Mouse (Mus musculus): ENCODE data around the gene Rpl18.

Rpl18 gene

DNA sequence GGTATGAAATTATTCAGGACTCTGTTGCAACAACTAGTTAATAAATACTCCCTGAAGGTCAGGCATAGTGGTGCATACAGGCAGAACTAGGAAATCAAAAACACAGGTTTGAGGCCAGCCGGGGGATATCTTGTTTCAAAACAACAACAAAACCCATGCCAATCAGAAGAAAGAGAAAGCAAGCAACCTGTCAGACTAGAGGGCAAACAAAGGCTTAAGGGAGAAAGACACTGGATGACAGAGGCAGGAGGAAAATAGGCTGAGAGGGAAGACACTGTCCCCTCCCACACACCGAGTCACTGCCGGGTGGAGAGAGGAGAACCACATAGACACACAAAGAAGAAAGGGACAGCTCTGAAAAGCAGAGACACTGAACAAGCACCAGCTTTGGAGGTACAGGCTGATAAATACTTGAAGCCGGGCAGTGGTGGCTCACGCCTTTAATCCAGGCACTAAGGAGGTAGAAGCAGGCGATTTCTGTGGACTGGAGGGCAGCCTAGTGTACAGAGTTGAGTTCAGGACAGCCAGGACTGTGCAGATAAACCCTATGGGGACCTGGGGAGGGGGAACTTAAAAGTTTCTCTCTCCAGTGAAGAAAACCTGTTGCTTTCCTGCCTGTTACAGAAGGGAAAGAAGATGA is 1.3 kb upstream of the Rpl18 start:
- no peak for DNase-seq (ENCODE audit: low spot score)

DNA sequence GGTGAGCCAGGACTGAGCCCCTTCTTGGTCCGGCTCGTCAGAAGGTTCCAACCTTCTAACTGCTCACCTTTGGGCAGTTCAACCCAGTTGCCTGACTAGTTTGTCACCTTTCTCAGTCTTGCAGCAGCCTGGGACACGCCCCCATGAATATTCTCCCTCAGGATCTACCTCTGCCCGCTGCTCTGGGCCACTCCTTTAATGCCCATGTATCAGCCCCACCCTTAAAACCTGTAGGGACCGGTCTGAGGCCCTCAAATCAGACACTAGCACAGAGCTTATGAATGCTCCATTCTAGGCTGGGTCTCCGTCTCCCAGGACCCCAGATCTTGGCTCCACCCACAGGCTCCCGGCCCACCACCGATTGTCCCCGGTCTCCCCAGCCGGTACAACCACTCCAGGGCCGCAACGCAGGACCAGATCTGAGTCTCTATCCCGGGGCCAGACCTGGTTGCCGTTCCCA is 597 bp upstream of the Rpl18 start:
- DNase-seq (ENCODE audit: low spot score) = no peak

DNA sequence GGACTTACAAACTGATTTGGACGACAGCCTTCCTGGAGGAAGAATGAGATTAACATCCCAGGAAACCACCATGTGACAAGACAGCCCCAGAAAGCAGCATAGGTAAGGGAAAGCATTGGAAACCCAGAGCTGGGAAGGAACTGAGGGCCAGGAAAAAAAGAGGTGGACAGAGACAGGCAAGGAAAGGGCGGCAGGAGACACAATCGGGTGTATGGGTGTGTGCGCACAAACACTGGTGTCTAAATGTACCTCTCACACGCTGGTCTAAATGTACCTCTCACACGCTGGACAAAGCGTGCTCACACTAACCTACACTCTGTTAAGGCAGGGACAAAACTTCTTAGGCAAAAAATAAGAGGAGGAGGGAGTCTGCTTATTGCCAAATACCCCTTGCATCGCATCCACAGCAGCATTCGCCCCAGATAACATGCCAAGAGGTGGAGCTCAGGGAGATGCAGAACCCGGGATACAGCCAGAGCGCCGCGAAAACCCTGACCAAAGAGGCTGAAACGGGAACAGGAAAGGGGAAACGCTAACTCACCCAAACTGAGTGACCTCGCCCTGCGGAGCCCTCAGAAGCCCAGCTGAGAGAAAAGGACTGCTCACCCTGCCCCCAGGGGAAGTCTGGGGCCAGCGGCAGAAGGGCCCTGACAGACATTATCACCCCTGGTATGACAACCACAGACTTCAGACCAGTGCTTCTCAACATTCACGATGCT is 643 bp downstream of the Rpl18 start:
- DNase-seq (ENCODE audit: low spot score) = no peak

DNA sequence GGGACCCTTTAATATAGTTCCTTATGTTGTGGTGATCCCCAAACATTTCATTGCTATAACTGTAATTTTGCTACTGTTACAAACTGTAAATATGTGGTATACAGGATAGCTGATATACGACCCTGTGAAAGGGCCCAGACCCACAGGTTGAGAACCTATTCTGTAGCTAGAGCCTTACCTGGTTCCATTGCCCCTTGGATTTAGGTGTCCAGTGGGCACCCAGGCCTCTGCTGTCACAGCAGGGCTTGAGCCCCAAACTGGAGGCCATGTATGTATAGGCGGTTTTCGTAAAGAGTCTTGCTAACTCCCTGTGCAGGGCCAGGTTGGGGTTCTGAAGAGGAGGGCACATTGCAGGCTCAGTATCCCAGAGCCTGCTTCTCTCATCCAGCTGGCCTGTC is 1.2 kb downstream of the Rpl18 start:
- DNase-seq (ENCODE audit: low spot score) = no peak

DNA sequence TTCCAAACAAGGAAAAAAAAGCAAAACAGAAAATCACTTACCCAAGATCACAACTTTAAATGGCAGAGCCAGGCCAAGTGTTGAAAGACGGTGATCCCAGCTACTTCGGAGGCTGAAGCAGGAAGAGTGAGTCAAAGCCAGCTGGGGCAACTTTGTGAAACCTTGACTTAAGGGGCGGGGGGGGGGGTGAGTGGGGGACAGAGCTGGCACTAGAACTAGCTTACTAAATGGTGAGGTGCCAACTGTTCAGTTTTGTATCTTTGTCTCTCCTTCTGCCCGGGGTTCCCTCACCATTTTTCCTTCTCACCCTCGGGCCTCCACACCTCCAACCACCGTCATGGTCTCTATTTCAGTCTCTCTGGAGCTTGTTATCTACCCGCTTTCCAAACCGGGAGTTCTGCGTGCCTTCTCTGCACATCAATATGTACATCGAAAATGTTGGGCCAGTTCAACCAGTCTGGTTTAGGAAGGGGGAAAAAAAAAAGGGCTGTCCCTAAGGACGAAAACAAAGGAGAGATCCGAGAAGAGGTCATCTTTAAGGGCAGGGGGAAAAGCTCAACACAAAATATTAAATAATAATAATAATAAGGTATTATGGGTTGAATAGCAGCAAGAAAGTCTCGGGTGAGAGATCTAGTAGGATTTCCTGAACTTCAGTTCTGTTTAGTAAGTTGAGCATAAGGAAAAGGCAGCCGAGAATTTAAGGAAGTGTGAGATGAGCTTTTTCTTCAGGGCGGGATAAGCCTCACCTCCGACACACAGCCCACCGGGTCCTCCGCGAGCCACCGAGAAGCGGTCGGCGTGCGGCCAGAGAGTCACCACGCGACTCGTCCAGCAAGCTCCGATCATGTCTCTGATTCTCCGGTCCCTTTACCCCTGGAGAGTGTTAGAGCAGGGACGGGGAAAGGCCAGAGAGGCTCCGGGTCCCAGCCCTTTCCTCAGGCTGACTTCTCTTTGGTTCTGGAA is 2.0 kb downstream of the Rpl18 start:
- no peak for DNase-seq (ENCODE audit: low spot score)

DNA sequence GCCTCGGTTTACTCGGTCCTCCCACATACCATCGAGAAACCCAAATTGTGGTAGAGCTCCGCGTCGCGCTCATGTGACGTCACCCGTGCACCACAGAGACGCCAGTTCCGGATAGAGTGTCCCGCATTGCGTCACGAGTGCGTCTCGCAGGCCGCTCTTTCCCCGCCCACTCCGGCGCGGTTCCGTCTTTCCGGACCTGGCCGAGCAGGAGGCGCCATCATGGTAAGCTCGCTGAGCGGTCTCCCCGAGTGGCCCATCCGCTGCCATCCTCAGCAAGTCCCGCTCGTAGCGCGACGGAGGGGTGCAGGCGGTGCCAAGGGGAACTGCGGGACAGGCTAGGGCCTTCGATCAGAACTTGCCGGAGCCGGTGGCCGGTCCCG is 2.7 kb downstream of the Rpl18 start, which contains the start of gene Sphk2:
Gene Sphk2, minus strand, starts transcription at position 85 of the 380 bp plus-strand sequence.
- peak; percentile 97 for DNase-seq (ENCODE audit: low spot score)

DNA sequence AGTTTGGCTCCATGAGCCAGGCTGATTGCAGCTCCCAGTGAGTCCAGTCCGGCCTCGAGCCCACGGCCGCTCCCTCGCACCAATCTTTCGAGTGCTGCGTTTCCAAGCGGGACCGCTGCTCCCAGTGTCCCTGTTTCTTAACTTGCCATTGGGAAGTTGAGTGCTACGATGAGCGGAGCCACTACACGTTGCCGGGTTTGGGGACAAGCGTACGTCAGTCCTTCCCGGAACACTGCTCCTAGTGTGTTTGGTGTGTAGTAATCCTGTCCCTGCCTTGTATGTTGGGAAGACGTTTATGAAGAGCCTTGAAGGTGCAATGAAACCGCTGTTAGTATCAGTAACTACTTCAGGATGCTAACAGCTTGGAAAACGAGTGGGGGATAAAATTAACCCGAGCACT is 3.1 kb downstream of the Rpl18 start:
- DNase-seq (ENCODE audit: low spot score) = peak; percentile 9

DNA sequence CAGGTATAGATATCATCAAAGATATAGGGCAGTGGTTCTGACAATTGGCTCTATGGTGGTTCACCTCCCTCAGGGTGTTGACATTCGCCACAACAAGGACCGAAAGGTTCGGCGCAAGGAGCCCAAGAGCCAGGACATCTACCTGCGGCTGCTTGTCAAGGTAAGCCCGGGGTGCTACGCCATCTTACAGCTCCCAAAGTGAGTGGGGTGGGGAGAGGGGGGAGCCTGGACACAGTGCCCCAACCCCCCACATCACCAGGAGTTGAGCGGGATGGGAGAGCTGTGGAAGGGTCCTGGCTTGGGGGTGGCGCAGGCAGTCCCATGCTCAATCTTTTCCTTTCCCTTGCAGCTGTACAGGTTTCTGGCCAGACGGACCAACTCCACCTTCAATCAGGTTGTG is 3.9 kb downstream of the Rpl18 start:
- no peak for DNase-seq (ENCODE audit: low spot score)

DNA sequence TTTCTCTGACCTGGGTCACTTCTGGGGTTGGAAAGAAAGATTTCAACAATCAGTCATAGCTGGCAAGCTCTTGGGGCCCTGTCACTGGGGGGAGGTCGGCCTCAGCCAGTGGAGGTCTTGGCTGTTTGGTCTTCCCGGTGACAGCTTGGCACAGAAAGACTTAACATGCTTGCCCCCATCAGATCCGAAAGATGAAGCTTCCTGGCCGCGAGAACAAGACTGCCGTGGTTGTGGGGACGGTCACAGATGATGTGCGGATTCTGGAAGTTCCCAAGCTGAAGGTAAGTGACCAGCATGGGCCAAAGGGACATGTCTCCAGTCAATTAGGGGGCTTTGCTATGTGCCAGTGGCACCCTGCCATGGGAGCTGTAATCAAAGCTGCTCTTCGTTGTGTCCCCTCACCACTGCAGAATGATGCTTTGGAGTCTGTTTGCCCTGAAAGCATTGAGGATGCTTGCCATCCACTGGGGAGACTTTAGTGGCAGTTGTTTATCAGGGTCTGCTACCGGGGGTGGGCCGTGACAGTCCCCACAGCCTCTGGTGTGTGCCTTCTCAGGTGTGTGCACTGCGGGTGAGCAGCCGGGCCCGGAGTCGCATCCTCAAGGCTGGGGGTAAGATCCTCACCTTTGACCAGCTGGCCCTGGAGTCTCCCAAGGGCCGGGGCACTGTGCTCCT is 4.6 kb downstream of the Rpl18 start:
- DNase-seq (ENCODE audit: low spot score) = no peak

DNA sequence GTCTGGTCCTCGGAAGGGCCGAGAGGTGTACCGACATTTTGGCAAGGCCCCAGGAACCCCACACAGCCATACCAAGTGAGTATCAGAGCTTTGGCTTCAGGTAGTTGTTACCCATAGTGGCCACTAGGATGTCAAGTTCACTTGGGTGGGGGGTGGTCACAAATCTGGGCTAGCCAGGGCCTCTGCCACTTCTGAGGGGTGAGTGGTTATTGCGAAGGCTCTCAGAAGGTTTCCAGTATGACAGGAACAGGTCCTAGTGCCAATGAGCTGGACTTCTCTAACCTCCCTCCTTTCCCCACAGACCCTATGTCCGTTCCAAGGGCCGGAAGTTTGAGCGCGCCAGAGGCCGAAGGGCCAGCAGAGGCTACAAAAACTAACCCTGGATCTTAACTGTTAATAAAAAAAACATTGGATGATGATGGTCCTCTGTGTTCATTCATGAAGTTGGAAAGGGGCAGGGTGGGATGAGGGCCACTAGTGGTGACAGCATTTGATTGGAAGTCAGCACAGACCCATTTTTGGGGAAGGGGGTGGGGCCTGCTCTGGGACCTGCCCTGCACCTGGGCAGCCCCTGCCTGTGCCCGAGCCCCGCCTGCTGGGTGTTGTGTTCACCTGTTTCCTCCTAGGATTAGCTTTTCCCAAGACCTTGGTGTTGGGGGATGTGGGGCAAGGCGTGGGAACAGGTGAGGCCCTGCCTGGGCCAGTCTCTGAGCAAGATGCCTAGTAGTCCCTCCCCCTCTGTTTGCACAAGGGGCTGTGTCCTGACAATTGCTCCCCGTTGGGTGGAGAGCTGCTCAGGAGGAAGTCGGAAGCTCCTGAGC is 5.4 kb downstream of the Rpl18 start, which contains the start of gene Fam83e:
Gene Fam83e, plus strand, starts transcription at position 800 of the 821 bp plus-strand sequence.
- DNase-seq (ENCODE audit: low spot score) = peak; percentile 9

DNA sequence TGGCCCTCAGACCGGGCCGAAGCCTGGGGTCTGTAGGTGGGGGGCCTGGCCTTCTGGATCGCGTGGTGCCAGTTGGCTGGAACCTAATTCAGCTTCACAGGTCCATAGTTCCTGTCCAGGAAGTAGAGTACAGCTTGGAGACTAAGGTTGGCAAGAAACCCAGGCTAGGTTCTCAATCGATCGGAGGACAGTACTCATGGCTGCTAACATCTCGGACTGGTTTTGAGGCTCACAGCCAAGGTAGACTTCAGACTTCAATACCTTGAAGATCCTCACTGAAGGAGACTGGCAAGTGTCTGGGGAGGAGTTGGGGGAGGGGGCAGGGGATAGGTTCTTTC is 5.9 kb downstream of the Rpl18 start:
- no peak for DNase-seq (ENCODE audit: low spot score)

DNA sequence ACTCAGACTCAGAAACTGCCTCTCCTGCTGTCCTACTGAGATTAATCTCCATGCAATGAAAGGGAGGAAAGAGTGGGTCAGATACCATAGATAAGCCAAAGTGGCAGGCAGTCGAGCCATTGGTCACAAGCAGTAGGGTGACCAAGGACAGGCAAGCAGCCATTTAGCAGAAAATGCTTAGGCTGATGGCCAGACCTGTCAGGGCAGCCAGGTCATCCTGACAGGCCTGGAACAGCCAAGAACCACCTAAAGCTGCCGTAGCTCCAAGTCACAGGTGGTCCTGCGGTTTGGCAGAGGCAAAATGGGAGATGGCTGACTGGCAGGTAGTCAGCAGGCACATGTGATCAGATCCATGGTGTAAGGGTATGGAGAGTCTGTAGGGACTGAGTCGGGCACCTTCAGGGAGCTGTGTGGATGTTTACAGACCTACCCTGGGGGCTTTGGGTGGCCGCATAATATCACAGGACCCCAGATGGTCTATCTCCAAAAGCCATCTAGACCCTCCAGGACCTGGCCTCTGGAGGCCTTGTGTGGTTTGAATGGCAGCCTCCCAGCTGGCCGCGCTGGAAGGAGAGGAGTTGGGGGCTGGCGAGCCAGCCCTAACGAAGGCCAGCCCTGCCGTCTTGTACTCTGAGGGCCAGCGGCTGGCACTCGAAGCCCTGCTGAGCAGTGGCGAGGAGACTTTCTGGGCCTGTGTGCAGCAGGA is 6.5 kb downstream of the Rpl18 start:
- DNase-seq (ENCODE audit: low spot score) = no peak

DNA sequence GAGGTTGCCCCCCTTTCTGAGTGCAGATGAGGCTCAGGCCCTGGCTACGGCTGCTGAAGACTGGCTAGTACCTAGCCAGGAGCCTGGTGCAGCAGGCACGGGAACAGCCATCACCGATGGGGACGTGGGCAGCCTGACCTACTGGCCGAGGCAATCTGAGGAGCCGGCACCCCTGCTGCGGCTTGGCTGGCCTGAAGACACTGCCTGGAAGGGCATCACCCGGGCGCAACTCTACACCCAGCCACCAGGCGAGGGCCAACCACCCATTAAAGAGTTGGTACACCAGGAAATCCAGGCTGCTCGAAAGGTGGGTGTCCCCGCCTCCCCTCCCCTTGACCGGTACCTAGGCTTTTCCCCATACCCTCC is 7.1 kb downstream of the Rpl18 start:
- DNase-seq (ENCODE audit: low spot score) = no peak

DNA sequence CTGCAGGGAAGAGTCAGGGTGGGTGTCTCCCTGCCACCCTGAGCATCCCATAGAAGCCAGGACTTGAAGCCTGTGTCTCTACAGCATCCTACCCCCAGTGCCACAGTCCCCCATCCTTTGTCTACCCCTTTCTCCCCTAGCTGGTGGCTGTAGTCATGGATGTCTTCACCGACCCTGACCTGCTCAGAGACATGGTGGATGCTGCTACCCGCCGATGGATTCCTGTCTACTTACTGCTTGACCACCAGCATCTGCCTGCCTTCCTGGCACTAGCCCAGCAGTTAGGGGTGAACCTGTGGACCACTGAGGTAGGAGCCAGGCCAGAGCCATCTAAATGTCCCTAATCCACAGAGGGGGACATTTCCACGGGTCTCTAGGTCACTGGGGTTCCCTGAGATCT is 8.0 kb downstream of the Rpl18 start:
- no peak for DNase-seq (ENCODE audit: low spot score)

DNA sequence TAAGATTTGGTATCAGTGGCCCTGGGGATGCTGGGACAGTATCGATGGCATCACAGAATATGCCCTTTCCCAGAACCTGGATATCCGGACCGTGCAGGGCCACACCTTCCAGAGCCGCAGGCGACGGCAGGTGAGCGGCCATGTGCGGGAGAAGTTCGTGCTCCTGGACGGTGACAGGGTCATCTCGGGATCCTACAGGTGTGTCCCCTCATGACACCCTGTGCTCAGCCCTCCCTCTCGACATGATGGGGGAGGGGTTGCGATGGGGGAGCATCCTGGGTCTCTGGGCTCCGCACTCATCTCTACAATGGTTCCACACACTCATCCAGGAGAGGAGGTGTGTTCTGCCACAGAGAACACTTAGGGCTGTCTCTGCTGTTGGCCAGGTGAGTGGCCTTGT is 8.5 kb downstream of the Rpl18 start:
- no peak for DNase-seq (ENCODE audit: low spot score)

DNA sequence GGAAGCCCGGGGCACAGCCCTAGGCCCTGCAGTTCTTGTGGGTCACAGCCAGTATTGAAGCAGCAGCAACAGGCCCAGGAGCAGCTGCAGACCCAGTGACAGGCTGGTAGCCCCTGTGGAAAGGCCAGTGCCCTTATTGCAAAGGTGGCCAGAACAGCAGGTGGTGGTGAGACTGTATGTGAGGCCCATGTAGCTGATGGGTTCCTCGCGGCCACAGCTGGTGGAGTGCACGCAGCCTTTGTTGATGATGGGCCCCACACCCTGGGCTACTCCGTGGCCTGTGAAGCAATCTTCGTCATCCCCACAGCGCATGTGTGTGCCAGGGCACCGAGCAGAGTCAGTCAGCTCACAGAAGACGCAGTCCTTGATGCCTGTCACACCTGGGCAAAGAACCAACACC is 9.9 kb downstream of the Rpl18 start:
- no peak for DNase-seq (ENCODE audit: low spot score)

DNA sequence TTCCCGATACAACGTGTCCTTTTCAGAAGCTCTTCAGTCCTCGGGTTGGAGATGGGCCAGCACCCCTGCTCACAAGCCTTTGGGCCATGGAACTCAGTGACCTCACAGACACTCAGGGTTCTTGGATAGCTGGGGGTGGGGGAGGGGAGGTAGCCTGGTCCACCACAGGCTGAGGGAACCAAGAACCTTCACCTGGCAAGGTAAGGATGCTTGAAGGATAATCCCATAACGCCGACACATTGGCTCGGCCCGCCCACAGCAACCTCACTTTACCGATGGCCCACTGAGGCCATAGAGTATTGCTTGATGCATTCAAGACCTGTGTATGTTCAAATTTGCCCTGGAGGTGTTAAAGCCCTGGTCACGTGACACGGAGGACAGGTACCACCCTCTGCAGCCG is 10.5 kb downstream of the Rpl18 start, which contains the start of gene Spaca4:
Gene Spaca4, minus strand, starts transcription at position 101 of the 400 bp plus-strand sequence.
- DNase-seq (ENCODE audit: low spot score) = no peak

DNA sequence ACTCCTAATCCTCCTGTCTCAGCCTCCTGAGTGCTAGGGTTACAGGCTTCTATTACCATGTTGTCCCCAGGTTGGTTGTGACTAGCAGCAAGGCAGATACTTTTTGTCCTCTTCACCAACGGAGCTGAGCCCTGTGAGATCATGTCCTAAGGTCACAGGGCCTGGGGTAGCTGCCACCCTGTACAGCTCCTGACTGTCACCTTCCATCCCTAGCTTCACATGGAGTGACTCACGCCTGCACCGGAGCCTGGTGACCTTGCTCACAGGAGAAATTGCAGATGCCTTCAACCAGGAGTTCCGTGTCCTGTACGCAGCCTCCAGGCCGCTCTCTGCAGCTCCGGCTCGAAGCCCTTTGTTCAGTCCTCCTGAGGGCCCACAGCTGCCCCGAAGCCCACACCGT is 11.2 kb downstream of the Rpl18 start:
- DNase-seq (ENCODE audit: low spot score) = no peak

DNA sequence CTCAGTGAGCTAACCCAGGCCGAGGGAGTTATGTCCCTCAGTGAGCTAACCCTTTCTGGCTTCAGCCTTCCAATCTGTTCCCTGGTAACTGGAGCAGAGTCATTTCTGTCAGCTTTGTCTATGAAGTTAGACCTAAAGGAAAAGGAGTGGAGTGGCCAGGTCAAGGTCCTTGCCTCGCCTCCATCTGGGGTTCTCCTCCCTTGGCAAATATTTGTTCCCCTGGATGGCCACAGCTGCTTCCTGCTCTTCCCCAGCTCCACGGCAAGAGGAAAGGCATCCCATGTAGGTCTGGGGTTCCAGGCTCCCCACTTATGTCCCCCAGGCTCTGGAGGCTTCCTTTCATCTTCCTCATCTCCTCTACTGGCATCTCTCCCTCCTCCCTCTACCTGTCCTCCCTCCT is 12.4 kb downstream of the Rpl18 start:
- no peak for DNase-seq (ENCODE audit: low spot score)

DNA sequence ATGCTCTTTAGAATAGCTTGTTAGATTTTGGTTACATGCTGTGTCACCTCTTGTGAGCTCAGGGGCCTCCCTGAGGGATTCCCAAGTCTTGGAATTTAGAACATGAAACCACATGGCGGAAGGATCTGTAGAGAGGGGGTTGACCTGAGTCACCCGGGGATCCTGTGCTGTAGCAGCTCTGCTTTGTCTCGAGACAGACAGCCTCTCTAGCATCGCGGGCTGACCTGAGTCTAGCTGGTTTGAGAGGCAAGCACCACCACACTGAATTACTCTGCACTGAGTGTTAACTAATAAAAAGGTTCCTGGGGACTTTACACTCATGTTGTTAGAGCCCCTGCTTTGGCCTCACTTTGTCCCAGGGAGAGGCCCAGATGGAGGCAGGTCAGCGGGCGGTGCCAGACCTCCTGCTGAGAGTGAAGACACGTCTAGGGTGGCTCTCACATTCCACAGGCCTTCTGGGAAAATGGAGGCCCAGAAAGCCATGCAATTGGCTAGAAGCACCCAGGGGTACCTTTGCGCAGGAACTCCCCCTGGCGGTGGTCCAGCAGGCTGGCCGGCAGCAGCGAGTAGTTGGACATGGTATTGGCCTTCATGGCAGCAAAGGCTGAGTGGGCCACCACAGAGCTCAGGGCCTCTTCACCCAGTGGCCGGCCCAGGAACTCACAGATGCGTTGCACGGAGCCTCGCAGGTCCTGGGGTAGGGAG is 15.6 kb downstream of the Rpl18 start:
- DNase-seq (ENCODE audit: low spot score) = no peak
